Mouse (Mus musculus): ENCODE results near the gene Lzts2.
A peak's percentile ranks its signal among the peaks of the same experiment; 100 is the strongest.

The Lzts2 gene

GRCm38 (mm10) chr19:45003740-45004516, 10.3 kb upstream of the Lzts2 start:
- no peak for DNase-seq

GRCm38 (mm10) chr19:45005444-45005843, 8.8 kb upstream of the Lzts2 start, which contains the start of gene Twnk:
Gene Twnk (plus strand): TSS chr19:45005663.
- DNase-seq = peak; percentile 76 to 82

GRCm38 (mm10) chr19:45005957-45006712, 8.1 kb upstream of the Lzts2 start, which contains the start of gene Mrpl43:
Gene Mrpl43 (minus strand): TSS chr19:45006442.
- peak; percentile 99 for DNase-seq

GRCm38 (mm10) chr19:45007021-45007420, 7.2 kb upstream of the Lzts2 start:
- peak in 1 of 2 experiments; percentile 24 for DNase-seq

- peak; percentile 29 for DNase-seq
These were observed 6.6 kb upstream of the Lzts2 start for GRCm38 (mm10) chr19:45007425-45008191.

- DNase-seq = no peak
These were observed 3.6 kb upstream of the Lzts2 start for GRCm38 (mm10) chr19:45010646-45011045.

- DNase-seq = no peak
These were observed 2.0 kb upstream of the Lzts2 start for GRCm38 (mm10) chr19:45012219-45012618.

GRCm38 (mm10) chr19:45012636-45013035, 1.6 kb upstream of the Lzts2 start:
- peak in 1 of 2 experiments; percentile 35 for DNase-seq

GRCm38 (mm10) chr19:45013581-45014225, 511 bp upstream of the Lzts2 start:
- DNase-seq = peak in 1 of 2 experiments; percentile 18

- peak; percentile 78 to 86 for DNase-seq
These were observed 778 bp downstream of the Lzts2 start for GRCm38 (mm10) chr19:45014981-45015402.

- peak; percentile 71 to 83 for DNase-seq
These were observed 1.5 kb downstream of the Lzts2 start for GRCm38 (mm10) chr19:45015518-45016281.

GRCm38 (mm10) chr19:45016341-45017215, 2.4 kb downstream of the Lzts2 start:
- peak; percentile 87 to 92 for DNase-seq

GRCm38 (mm10) chr19:45017216-45017771, 3.1 kb downstream of the Lzts2 start:
- peak; percentile 92 to 95 for DNase-seq

- peak; percentile 92 to 95 for DNase-seq
These were observed 3.7 kb downstream of the Lzts2 start for GRCm38 (mm10) chr19:45017909-45018308.

GRCm38 (mm10) chr19:45018351-45018831, 4.2 kb downstream of the Lzts2 start:
- peak; percentile 53 to 68 for DNase-seq

- peak; percentile 58 to 74 for DNase-seq
These were observed 6.1 kb downstream of the Lzts2 start for GRCm38 (mm10) chr19:45020348-45020747.

GRCm38 (mm10) chr19:45021362-45021761, 7.1 kb downstream of the Lzts2 start:
- DNase-seq = no peak

- no peak for DNase-seq
These were observed 9.8 kb downstream of the Lzts2 start for GRCm38 (mm10) chr19:45023993-45024392.

GRCm38 (mm10) chr19:45024775-45025174, 10.6 kb downstream of the Lzts2 start:
- peak; percentile 30 to 44 for DNase-seq

Measured in kidney, postnatal 4 days (tissue).